Mouse (Mus musculus) left cerebral cortex, postnatal 4 days (tissue): ENCODE results near the gene Ap1m2. TPM values are rescaled to one million over a fixed set of nuclear protein-coding genes. Genes with fewer than 3 reads are reported as not detected.

Experiments used
- DNase-seq: peaks from one replicate; pipeline ENCODE4 v3.0.0-alpha.2; 2022
- intact Hi-C: fragments of 180-260 bp; cut with DNase I; formaldehyde crosslinking; loops from one replicate; pipeline ENCODE4 v1.15.1; 2025
- total RNA-seq, 2 experiments: library from RNA; stranded (reverse); gene quantifications; 2 replicates each; pipeline ENCODE4 v1.2.3; 2021

Gene Ap1m2
- 1 to 10 TPM; 1.3 to 3.7 TPM for total RNA-seq

GRCm38 (mm10) chr9:21312134-21312533 is at the start of gene Ap1m2:
Gene Ap1m2, minus strand, starts transcription at chr9:21312337.
- no peak for DNase-seq
- intact Hi-C loops: no loop called here

GRCm38 (mm10) chr9:21356981-21357718 is 45.0 kb upstream of the Ap1m2 start:
- intact Hi-C loops: no loop called here
- DNase-seq: peak; percentile 56

GRCm38 (mm10) chr9:21354796-21355195 is 42.7 kb upstream of the Ap1m2 start:
- intact Hi-C loops: no loop called here

GRCm38 (mm10) chr9:21353373-21353686 is 41.2 kb upstream of the Ap1m2 start:
- no peak for DNase-seq
- intact Hi-C loops: no loop called here

More at GRCm38 (mm10) chr9:21354796-21355195, 42.7 kb upstream of the Ap1m2 start:
- DNase-seq: no peak

- intact Hi-C loops: no loop called here
- DNase-seq: no peak
Observed at GRCm38 (mm10) chr9:21352463-21353372, 40.6 kb upstream of the Ap1m2 start.

GRCm38 (mm10) chr9:21351702-21352377 is 39.7 kb upstream of the Ap1m2 start:
- intact Hi-C loops: no loop called here
- no peak for DNase-seq

GRCm38 (mm10) chr9:21351178-21351577 is 39.0 kb upstream of the Ap1m2 start:
- no peak for DNase-seq
- intact Hi-C loops: no loop called here

GRCm38 (mm10) chr9:21348152-21348551 is 36.0 kb upstream of the Ap1m2 start:
- intact Hi-C loops: no loop called here
- no peak for DNase-seq

- intact Hi-C loops: no loop called here
- DNase-seq: peak; percentile 43
Observed at GRCm38 (mm10) chr9:21346627-21347365, 34.7 kb upstream of the Ap1m2 start.

- no peak for DNase-seq
- intact Hi-C loops: no loop called here
Observed at GRCm38 (mm10) chr9:21340411-21340810, 28.3 kb upstream of the Ap1m2 start.

GRCm38 (mm10) chr9:21337652-21338051 is 25.5 kb upstream of the Ap1m2 start:
- no peak for DNase-seq
- intact Hi-C loops: no loop called here

GRCm38 (mm10) chr9:21336491-21336890 is 24.4 kb upstream of the Ap1m2 start:
- intact Hi-C loops: no loop called here
- DNase-seq: no peak

- no peak for DNase-seq
- intact Hi-C loops: no loop called here
Observed at GRCm38 (mm10) chr9:21335391-21335790, 23.3 kb upstream of the Ap1m2 start.

- intact Hi-C loops: no loop called here
- no peak for DNase-seq
Observed at GRCm38 (mm10) chr9:21334747-21335146, 22.6 kb upstream of the Ap1m2 start.

- intact Hi-C loops: no loop called here
- DNase-seq: no peak
Observed at GRCm38 (mm10) chr9:21333523-21333922, 21.4 kb upstream of the Ap1m2 start.

- DNase-seq: no peak
- intact Hi-C loops: no loop called here
Observed at GRCm38 (mm10) chr9:21332161-21333061, 20.3 kb upstream of the Ap1m2 start.

GRCm38 (mm10) chr9:21331365-21332140 is 19.4 kb upstream of the Ap1m2 start:
- intact Hi-C loops: no loop called here
- no peak for DNase-seq

- intact Hi-C loops: no loop called here
- DNase-seq: no peak
Observed at GRCm38 (mm10) chr9:21329699-21330289, 17.7 kb upstream of the Ap1m2 start.

GRCm38 (mm10) chr9:21329041-21329440 is 16.9 kb upstream of the Ap1m2 start:
- intact Hi-C loops: no loop called here
- no peak for DNase-seq
